Mouse (Mus musculus): ENCODE results near the gene Ubn2.
"Not testable (repeated sequence)": the region's sequence is repeated elsewhere in the genome, so short reads cannot be mapped to it uniquely, and the experiment has no call there.

Ubn2 gene

GRCm38 (mm10) chr6:38534640-38535365 is 101.1 kb downstream of the Ubn2 start:
- DNase-seq (ENCODE audit: low read depth), result peak; percentile 73

DNA sequence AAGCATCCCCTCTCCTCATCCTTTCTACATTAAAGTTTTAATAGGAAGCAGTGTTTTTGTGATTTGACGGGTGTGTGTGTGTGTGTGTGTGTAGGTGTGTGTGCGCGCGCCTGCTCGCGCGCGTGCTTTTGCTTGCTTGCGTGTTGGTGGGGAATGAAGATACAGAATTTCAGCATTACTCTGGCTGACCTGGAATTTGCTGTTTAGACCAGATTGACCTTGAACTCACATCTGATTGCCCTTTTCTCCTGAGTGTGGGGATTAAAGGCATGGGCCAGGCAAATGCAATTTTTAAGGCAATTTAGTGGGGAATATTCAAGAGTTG is 101.6 kb downstream of the Ubn2 start:
- DNase-seq (ENCODE audit: low read depth), result no peak

DNA sequence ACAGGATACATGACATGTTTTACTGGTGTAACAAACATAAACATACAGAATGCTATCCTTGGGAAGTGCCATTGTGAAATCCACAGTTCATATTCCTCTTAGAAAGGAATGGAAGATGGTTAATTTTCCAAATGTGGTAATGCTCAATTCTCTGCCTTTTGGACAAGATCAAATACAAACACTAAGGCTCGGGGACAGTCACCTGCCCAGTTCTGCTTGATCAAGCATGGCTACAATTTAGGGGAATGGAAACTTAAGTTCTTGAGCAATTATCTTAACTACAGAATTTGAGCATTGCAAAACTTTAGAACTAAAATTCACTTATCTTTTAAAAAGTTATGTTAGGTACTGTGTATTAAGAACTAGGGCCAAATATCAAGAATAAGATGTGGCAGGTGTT is 102.0 kb downstream of the Ubn2 start:
- DNase-seq (ENCODE audit: low read depth), result no peak

- DNase-seq (ENCODE audit: low read depth), result not testable (repeated sequence)
Measured at GRCm38 (mm10) chr6:38544141-38544540, 110.4 kb downstream of the Ubn2 start.

GRCm38 (mm10) chr6:38547005-38547404 is 113.3 kb downstream of the Ubn2 start:
- DNase-seq (ENCODE audit: low read depth), result not testable (repeated sequence)

DNA sequence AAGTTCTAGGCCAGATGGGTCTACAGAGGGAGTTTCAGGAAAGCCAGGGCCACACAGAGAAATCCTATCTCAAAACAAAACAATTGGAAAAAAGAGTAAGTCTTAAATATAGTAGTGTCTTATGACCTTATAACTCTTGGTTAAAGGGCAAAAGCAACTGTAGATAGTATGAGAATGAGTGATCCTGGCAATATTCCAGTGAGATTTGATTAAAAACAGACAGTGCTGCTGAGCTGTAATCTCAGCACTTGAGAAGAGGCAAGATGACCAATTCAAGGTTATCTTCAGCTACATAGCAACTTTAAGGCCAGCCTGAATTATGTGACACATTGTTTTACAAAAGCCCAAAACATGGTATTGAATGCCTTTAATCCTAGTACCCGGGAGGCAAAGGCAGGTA is 114.0 kb downstream of the Ubn2 start:
- no peak for DNase-seq (ENCODE audit: low read depth)

- DNase-seq (ENCODE audit: low read depth), result not testable (repeated sequence)
Measured at GRCm38 (mm10) chr6:38548595-38548994, 114.8 kb downstream of the Ubn2 start.

- not testable (repeated sequence) for DNase-seq (ENCODE audit: low read depth)
Measured at GRCm38 (mm10) chr6:38549840-38550239, 116.1 kb downstream of the Ubn2 start.

GRCm38 (mm10) chr6:38550250-38551061 is 116.7 kb downstream of the Ubn2 start:
- DNase-seq (ENCODE audit: low read depth), result peak; percentile 62

GRCm38 (mm10) chr6:38551062-38551988 is 117.6 kb downstream of the Ubn2 start, which contains the start of gene Luc7l2:
Gene Luc7l2, plus strand, starts transcription at chr6:38551334.
- DNase-seq (ENCODE audit: low read depth), result peak; percentile 93

GRCm38 (mm10) chr6:38551989-38552635 is 118.4 kb downstream of the Ubn2 start:
- peak; percentile 90 for DNase-seq (ENCODE audit: low read depth)

- DNase-seq (ENCODE audit: low read depth), result no peak
Measured at GRCm38 (mm10) chr6:38552636-38553000, 118.9 kb downstream of the Ubn2 start.
